Comparison of ENCODE assay signal across 30 mouse cellular contexts in the genomic region with DNA sequence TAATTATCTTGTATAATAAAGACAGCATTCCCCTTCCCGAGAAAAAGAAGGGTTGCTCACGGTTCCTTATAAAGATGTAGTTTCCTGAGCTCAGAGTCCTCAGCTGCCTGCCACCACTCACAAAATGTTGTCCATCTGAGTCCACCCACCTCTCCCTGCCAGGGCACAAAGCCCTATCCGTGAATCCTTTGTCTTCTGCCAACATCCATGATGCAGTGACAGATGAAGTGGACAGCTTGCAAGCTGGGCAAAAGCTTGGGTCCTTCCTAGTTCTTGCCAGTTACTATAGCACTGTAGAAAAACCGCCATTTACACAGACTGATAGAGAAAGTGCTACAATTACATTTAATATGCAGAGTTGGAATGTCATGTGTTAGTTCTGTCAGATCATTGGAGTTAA.
DNase-seq lines count a peak whose midpoint lies in the region; ATAC-seq and TF ChIP-seq lines count a peak whose summit lies in the region.
"Had no signal": no experiment of that assay in that cellular context is flagged by ENCODE, and none has a peak within 500 bp of the region (broad histone marks: within the 10 kb centered on the region; RNA-seq: fewer than 3 reads in every experiment).

No protein-coding gene starts in this region.

- no peaks in the 10 kb centered on the region for H3K27me3 ChIP-seq in forebrain, postnatal 0 days (ENCODE audit: insufficient read depth, low read length)
- H3K27me3 ChIP-seq in forebrain, embryonic 10.5 days (ENCODE audit: poor library complexity, severe bottlenecking): no peaks in the 10 kb centered on the region
- no peaks in the 10 kb centered on the region for H3K27me3 ChIP-seq in cerebellum, adult 2 months (ENCODE audit: control insufficient read depth, insufficient read depth, low read length)
- H3K27me3 ChIP-seq: CH12.LX; embryonic facial prominence, embryonic 15.5 days; forebrain, embryonic 13.5 days; hindbrain, embryonic 13.5 days; kidney, embryonic 15.5 days; midbrain, embryonic 15.5 days had no signal

- H3K4me1 ChIP-seq in forebrain, postnatal 0 days (ENCODE audit: insufficient read depth): no peaks in the 10 kb centered on the region
- H3K4me1 ChIP-seq in forebrain, embryonic 10.5 days: no peaks in the 10 kb centered on the region
- peaks cover 5% of the 10 kb centered on the region; the same call in 1 of the 2 replicates for H3K4me1 ChIP-seq in cerebellum, adult 2 months (ENCODE audit: control insufficient read depth, insufficient read depth, low read length)
- H3K4me1 ChIP-seq: embryonic facial prominence, embryonic 10.5 days; embryonic facial prominence, embryonic 15.5 days; forebrain, embryonic 13.5 days; hindbrain, embryonic 13.5 days; kidney, embryonic 15.5 days; midbrain, embryonic 15.5 days had no signal

- no peaks in the 10 kb centered on the region for H3K36me3 ChIP-seq in forebrain, postnatal 0 days (ENCODE audit: insufficient read depth)
- H3K36me3 ChIP-seq in forebrain, embryonic 10.5 days (replicated peaks): no peaks in the 10 kb centered on the region
- H3K36me3 ChIP-seq: embryonic facial prominence, embryonic 10.5 days; embryonic facial prominence, embryonic 15.5 days; hindbrain, embryonic 13.5 days; kidney, embryonic 15.5 days; midbrain, embryonic 15.5 days had no signal

- no peak for TF ChIP-seq POLR2A in cerebellum, adult 2 months (IDR thresholded peaks at IDR 0.05; ENCODE audit: borderline replicate concordance, insufficient read depth, low read length)

- 57% methylated on average over 4 of the region's 4 CpGs for WGBS in forebrain, postnatal 0 days
- WGBS in forebrain, embryonic 10.5 days: 83% methylated on average over 4 of the region's 4 CpGs
- 11% methylated on average over 4 of the region's 4 CpGs for WGBS in cerebellum, adult 2 months

- no peak for TF ChIP-seq CTCF in forebrain, postnatal 0 days (IDR thresholded peaks at IDR 0.05; ENCODE audit: low read depth)
- TF ChIP-seq CTCF in cerebellum, adult 2 months (IDR thresholded peaks at IDR 0.05; ENCODE audit: borderline replicate concordance, insufficient read depth, low read depth, low read length): no peak

- DNase-seq in forebrain, postnatal 0 days: peak; percentile 29
- no peak for DNase-seq in forebrain, embryonic 10.5 days (ENCODE audit: extremely low spot score, low spot score)
- DNase-seq in brain, adult 2 months (ENCODE audit: low read depth, low spot score): peak; percentile 96
- DNase-seq in cerebellum, adult 2 months: peak; percentile 63 to 87
- DNase-seq in cerebellum, postnatal 14 days: peak; percentile 78 to 81
- no peak for DNase-seq in urinary bladder, postnatal 10 days (ENCODE audit: low spot score)
- DNase-seq in embryo, embryonic 11 days: no peak
- no peak for DNase-seq in lung, postnatal 4 days
- DNase-seq: adrenal gland, postnatal 10 days; gastrocnemius, postnatal 36 days; heart, adult 18-20 months; heart, postnatal 36 days; kidney, adult 11 months; kidney, postnatal 36 days; layer of hippocampus, postnatal 36 days; liver; lung, adult 2 months; lung, postnatal 10 days; right cerebral cortex, postnatal 25 days; thymus, adult 18-20 months; thymus, postnatal 25 days had no signal

- H3K4me3 ChIP-seq in forebrain, postnatal 0 days (ENCODE audit: low read depth, low read length): no peak overlapping the region
- H3K4me3 ChIP-seq in forebrain, embryonic 10.5 days: no peak overlapping the region
- no peak overlapping the region for H3K4me3 ChIP-seq in cerebellum, adult 2 months (replicated peaks; ENCODE audit: insufficient read depth, low read depth, low read length)
- H3K4me3 ChIP-seq: embryonic facial prominence, embryonic 10.5 days; embryonic facial prominence, embryonic 15.5 days; forebrain, embryonic 13.5 days; hindbrain, embryonic 13.5 days; kidney, embryonic 15.5 days; midbrain, embryonic 15.5 days had no signal

- H3K4me2 ChIP-seq in forebrain, postnatal 0 days (ENCODE audit: low read depth): no peak overlapping the region
- H3K4me2 ChIP-seq: embryonic facial prominence, embryonic 15.5 days; forebrain, embryonic 13.5 days; heart, embryonic 11.5 days; hindbrain, embryonic 13.5 days; kidney, embryonic 15.5 days; midbrain, embryonic 15.5 days had no signal

- no peak overlapping the region for H3K9ac ChIP-seq in forebrain, postnatal 0 days
- H3K9ac ChIP-seq: embryonic facial prominence, embryonic 15.5 days; forebrain, embryonic 13.5 days; hindbrain, embryonic 13.5 days; kidney, embryonic 15.5 days; liver, embryonic 14.5 days; midbrain, embryonic 15.5 days had no signal

- no peak for ATAC-seq in forebrain, postnatal 0 days
- ATAC-seq: forebrain, embryonic 13.5 days; midbrain, embryonic 15.5 days had no signal

- no peak overlapping the region for H3K27ac ChIP-seq in forebrain, postnatal 0 days (ENCODE audit: low read depth, low read length)
- no peak overlapping the region for H3K27ac ChIP-seq in forebrain, embryonic 10.5 days
- H3K27ac ChIP-seq in cerebellum, adult 2 months (ENCODE audit: insufficient read depth, low read length): no peak overlapping the region
- H3K27ac ChIP-seq: embryonic facial prominence, embryonic 10.5 days; embryonic facial prominence, embryonic 15.5 days; forebrain, embryonic 13.5 days; hindbrain, embryonic 13.5 days; kidney, embryonic 15.5 days; liver, embryonic 14.5 days; midbrain, embryonic 15.5 days had no signal

- no peaks in the 10 kb centered on the region for H3K9me3 ChIP-seq in forebrain, postnatal 0 days (ENCODE audit: low read length)
- H3K9me3 ChIP-seq in forebrain, embryonic 10.5 days: no peaks in the 10 kb centered on the region; the same call in 1 of the 2 replicates
- H3K9me3 ChIP-seq: embryonic facial prominence, embryonic 15.5 days; forebrain, embryonic 13.5 days; hindbrain, embryonic 13.5 days; kidney, embryonic 15.5 days; midbrain, embryonic 15.5 days had no signal

Comparison
In these comparisons a context has a peak if more than half of its experiments do, and no peak if none do; other contexts are left out.
1. DNase-seq: peak in forebrain, postnatal 0 days (single experiment), brain, adult 2 months (single experiment), cerebellum, adult 2 months (2 of 2) and cerebellum, postnatal 14 days (2 of 2); none in forebrain, embryonic 10.5 days (single experiment), urinary bladder, postnatal 10 days (single experiment), embryo, embryonic 11 days (single experiment) and lung, postnatal 4 days (0 of 2).